27 mouse cellular contexts compared by ENCODE assay signal in the genomic region with DNA sequence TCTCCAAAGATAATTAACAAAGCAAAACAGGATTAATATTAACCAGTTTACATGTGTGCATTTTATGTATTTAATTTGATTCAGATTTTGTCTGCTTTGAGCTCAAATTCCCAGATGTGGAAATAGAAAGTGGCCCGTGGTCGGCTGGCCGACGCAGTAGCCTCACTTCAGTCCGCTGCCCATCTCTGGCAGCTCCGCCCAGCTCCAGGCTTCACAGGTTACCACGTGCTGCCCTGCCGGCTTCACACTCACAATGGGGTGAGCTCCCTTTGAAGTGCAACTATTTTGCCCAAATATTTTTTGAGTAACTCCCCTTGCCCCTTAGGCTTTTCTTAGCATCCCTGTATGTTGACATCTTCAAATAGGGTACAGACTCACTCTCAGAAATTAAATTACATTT.
DNase-seq lines count a peak whose midpoint lies in the region; ATAC-seq and TF ChIP-seq lines count a peak whose summit lies in the region.
"Had no signal": no experiment of that assay in that cellular context is flagged by ENCODE, and none has a peak within 500 bp of the region (broad histone marks: within the 10 kb centered on the region; RNA-seq: fewer than 3 reads in every experiment).

No protein-coding gene starts in this region.

- H3K9me3 ChIP-seq in liver, postnatal 0 days (ENCODE audit: low read length), result no peaks in the 10 kb centered on the region
- no peaks in the 10 kb centered on the region for H3K9me3 ChIP-seq in liver, embryonic 11.5 days (ENCODE audit: control insufficient read depth, low read length)
- no peaks in the 10 kb centered on the region for H3K9me3 ChIP-seq in intestine, postnatal 0 days (ENCODE audit: control insufficient read depth)
- H3K9me3 ChIP-seq: embryonic facial prominence, embryonic 10.5 days; embryonic facial prominence, embryonic 15.5 days; forebrain, embryonic 12.5 days; heart, embryonic 10.5 days; hindbrain, embryonic 12.5 days; intestine, embryonic 15.5 days; limb, embryonic 10.5 days; limb, embryonic 15.5 days; neural tube, embryonic 12.5 days had no signal

- H3K9ac ChIP-seq in liver, postnatal 0 days (replicated peaks), result no peak overlapping the region
- no peak overlapping the region for H3K9ac ChIP-seq in liver, embryonic 11.5 days (ENCODE audit: low read depth, low read length)
- H3K9ac ChIP-seq in intestine, postnatal 0 days (ENCODE audit: low read depth, low read length), result no peak overlapping the region
- H3K9ac ChIP-seq: embryonic facial prominence, embryonic 15.5 days; forebrain, embryonic 12.5 days; forebrain, postnatal 0 days; hindbrain, embryonic 12.5 days; intestine, embryonic 15.5 days; limb, embryonic 15.5 days; neural tube, embryonic 12.5 days had no signal

- TF ChIP-seq EP300 in liver, postnatal 0 days (IDR thresholded peaks at IDR 0.05; ENCODE audit: low read depth), result no peak

- peak; percentile 44 for DNase-seq in adrenal gland, postnatal 10 days
- DNase-seq in adrenal gland, adult 18-20 months (ENCODE audit: low spot score in 2 of 2), result no peak
- peak; percentile 71 for DNase-seq in kidney, adult 2 months
- no peak for DNase-seq in kidney, postnatal 10 days
- DNase-seq in liver, postnatal 0 days, result peak; percentile 29
- DNase-seq in liver, embryonic 11.5 days (ENCODE audit: low spot score), result no peak
- DNase-seq: cerebellum, adult 8-10 months; forebrain, postnatal 0 days; gastrocnemius, postnatal 10 days; heart, postnatal 36 days; layer of hippocampus, adult 9-11 months; lung, postnatal 36 days; thymus, adult 2 months; thymus, postnatal 36 days had no signal

- no peak overlapping the region for H3K4me2 ChIP-seq in liver, postnatal 0 days (ENCODE audit: low read depth, low read length)
- H3K4me2 ChIP-seq in liver, embryonic 11.5 days, result no peak overlapping the region
- H3K4me2 ChIP-seq in intestine, postnatal 0 days (replicated peaks; ENCODE audit: low read depth), result no peak overlapping the region
- H3K4me2 ChIP-seq: embryonic facial prominence, embryonic 15.5 days; forebrain, embryonic 12.5 days; hindbrain, embryonic 12.5 days; intestine, embryonic 15.5 days; limb, embryonic 15.5 days; midbrain, embryonic 11.5 days; neural tube, embryonic 12.5 days had no signal

- TF ChIP-seq CTCF in kidney, adult 2 months (conservative IDR thresholded peaks at IDR 0.05; ENCODE audit: insufficient read depth, insufficient read length, low read depth, low read length), result no peak
- no peak for TF ChIP-seq CTCF in liver, postnatal 0 days (IDR thresholded peaks at IDR 0.05; ENCODE audit: low read depth)
- TF ChIP-seq CTCF in intestine, postnatal 0 days (IDR thresholded peaks at IDR 0.05; ENCODE audit: low read depth), result no peak

- ATAC-seq in liver, postnatal 0 days, result no peak
- no peak; the same call in 1 of the 2 replicates for ATAC-seq in liver, embryonic 11.5 days (replicated peaks; ENCODE audit: low FRiP score)
- ATAC-seq in intestine, postnatal 0 days, result no peak
- ATAC-seq: forebrain, postnatal 0 days; hindbrain, postnatal 0 days; intestine, embryonic 15.5 days had no signal

- no peak for TF ChIP-seq POLR2A in kidney, adult 2 months (IDR thresholded peaks at IDR 0.05; ENCODE audit: low read depth, low read length)

- H3K36me3 ChIP-seq in kidney, adult 2 months (ENCODE audit: control insufficient read depth, insufficient read depth, low read length), result no peaks in the 10 kb centered on the region
- H3K36me3 ChIP-seq in liver, postnatal 0 days (replicated peaks; ENCODE audit: insufficient read depth, low read length), result no peaks in the 10 kb centered on the region
- no peaks in the 10 kb centered on the region for H3K36me3 ChIP-seq in liver, embryonic 11.5 days (ENCODE audit: control insufficient read depth, insufficient read depth, low read length)
- no peaks in the 10 kb centered on the region; the same call in 1 of the 2 replicates for H3K36me3 ChIP-seq in intestine, postnatal 0 days (ENCODE audit: control insufficient read depth, insufficient read depth)
- H3K36me3 ChIP-seq: embryonic facial prominence, embryonic 15.5 days; forebrain, embryonic 12.5 days; heart, embryonic 10.5 days; intestine, embryonic 15.5 days; limb, embryonic 15.5 days; neural tube, embryonic 12.5 days had no signal

- WGBS in kidney, adult 2 months, result 42% methylated on average over 8 of the region's 8 CpGs
- WGBS in liver, postnatal 0 days (ENCODE audit: insufficient replicate concordance), result 71% methylated on average over 8 of the region's 8 CpGs
- 73% methylated on average over 8 of the region's 8 CpGs for WGBS in liver, embryonic 11.5 days
- WGBS in intestine, postnatal 0 days, result 72% methylated on average over 8 of the region's 8 CpGs

- peaks cover 37% of the 10 kb centered on the region for H3K4me1 ChIP-seq in kidney, adult 2 months (ENCODE audit: control insufficient read depth, insufficient read depth, low read length)
- H3K4me1 ChIP-seq in liver, postnatal 0 days (ENCODE audit: insufficient read depth), result peaks cover 23% of the 10 kb centered on the region
- peaks cover 10% of the 10 kb centered on the region for H3K4me1 ChIP-seq in liver, embryonic 11.5 days (replicated peaks; ENCODE audit: control insufficient read depth, insufficient read depth, low read length)
- peaks cover 7% of the 10 kb centered on the region; the same call in 1 of the 2 replicates for H3K4me1 ChIP-seq in intestine, postnatal 0 days (replicated peaks; ENCODE audit: control insufficient read depth, insufficient read depth, low read length)

- no peak overlapping the region for H3K27ac ChIP-seq in kidney, adult 2 months (ENCODE audit: insufficient read depth, low read depth, low read length)
- no peak overlapping the region for H3K27ac ChIP-seq in liver, postnatal 0 days (ENCODE audit: low read depth)
- no peak overlapping the region for H3K27ac ChIP-seq in liver, embryonic 11.5 days (ENCODE audit: low read depth, low read length)
- H3K27ac ChIP-seq in intestine, postnatal 0 days (ENCODE audit: low read depth, low read length), result no peak overlapping the region
- H3K27ac ChIP-seq: embryonic facial prominence, embryonic 10.5 days; embryonic facial prominence, embryonic 15.5 days; forebrain, embryonic 12.5 days; heart, embryonic 10.5 days; hindbrain, embryonic 12.5 days; hindbrain, postnatal 0 days; intestine, embryonic 15.5 days; limb, embryonic 10.5 days; limb, embryonic 15.5 days; neural tube, embryonic 12.5 days had no signal

- no peak overlapping the region for H3K4me3 ChIP-seq in kidney, adult 2 months (ENCODE audit: insufficient read depth, low read depth, low read length)
- no peak overlapping the region for H3K4me3 ChIP-seq in liver, postnatal 0 days (ENCODE audit: low read depth, low read length)
- no peak overlapping the region for H3K4me3 ChIP-seq in liver, embryonic 11.5 days (ENCODE audit: low read depth, low read length)
- no peak overlapping the region for H3K4me3 ChIP-seq in intestine, postnatal 0 days (ENCODE audit: low read depth, low read length)
- H3K4me3 ChIP-seq: embryonic facial prominence, embryonic 10.5 days; embryonic facial prominence, embryonic 15.5 days; forebrain, embryonic 12.5 days; heart, embryonic 10.5 days; hindbrain, embryonic 12.5 days; intestine, embryonic 15.5 days; limb, embryonic 10.5 days; limb, embryonic 15.5 days; myocyte; neural tube, embryonic 12.5 days had no signal

- H3K27me3 ChIP-seq in kidney, adult 2 months (replicated peaks; ENCODE audit: control insufficient read depth, insufficient read depth, low read length), result no peaks in the 10 kb centered on the region
- H3K27me3 ChIP-seq in liver, postnatal 0 days (ENCODE audit: insufficient read depth, low read length), result no peaks in the 10 kb centered on the region
- H3K27me3 ChIP-seq in liver, embryonic 11.5 days (replicated peaks; ENCODE audit: control insufficient read depth, insufficient read depth, low read length), result no peaks in the 10 kb centered on the region
- no peaks in the 10 kb centered on the region for H3K27me3 ChIP-seq in intestine, postnatal 0 days (replicated peaks; ENCODE audit: control insufficient read depth, insufficient read depth, low read length)
- H3K27me3 ChIP-seq: embryonic facial prominence, embryonic 15.5 days; forebrain, embryonic 12.5 days; hindbrain, embryonic 12.5 days; intestine, embryonic 15.5 days; limb, embryonic 15.5 days; neural tube, embryonic 12.5 days had no signal

Comparison
In these comparisons a context has a peak if more than half of its experiments do, and no peak if none do; other contexts are left out.
1. DNase-seq: peak in adrenal gland, postnatal 10 days (single experiment), kidney, adult 2 months (single experiment) and liver, postnatal 0 days (single experiment); none in adrenal gland, adult 18-20 months (0 of 2), kidney, postnatal 10 days (single experiment) and liver, embryonic 11.5 days (single experiment).